Mouse (Mus musculus) spleen, postnatal 36 days (tissue): Measurements from ENCODE around the gene Dab2.

Experiments used
- DNase-seq, 2 experiments: peaks; one replicate each; pipeline ENCODE4 v3.0.0; 2022; ENCODE audit warnings: low spot score in 2 of 2, mixed read lengths in 1 of 2

Dab2 gene

GRCm38 (mm10) chr15:6325443-6325842 lies 25.9 kb downstream of the Dab2 start:
- no peak for DNase-seq

- DNase-seq = no peak
Measured at GRCm38 (mm10) chr15:6326011-6326410, 26.4 kb downstream of the Dab2 start.

DNA sequence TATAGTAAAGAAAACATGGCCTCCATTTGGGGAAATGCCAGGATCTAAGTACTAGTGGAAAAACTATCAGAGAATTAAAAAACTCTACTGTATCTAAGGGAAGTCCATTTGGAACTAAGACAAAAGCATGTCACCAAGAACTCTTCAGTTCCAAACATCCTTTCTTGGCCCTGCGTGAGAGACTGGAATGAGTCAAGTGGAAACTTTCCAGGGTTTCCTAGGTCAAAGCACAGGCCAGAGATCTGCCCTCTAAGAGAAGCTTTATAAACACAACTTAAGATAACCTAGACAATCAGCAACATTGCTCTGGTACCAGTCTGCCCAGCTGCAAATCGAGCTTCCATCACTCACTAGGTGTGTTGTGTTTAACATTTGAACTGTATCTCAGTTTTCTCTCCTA lies 31.8 kb downstream of the Dab2 start:
- DNase-seq = no peak

DNA sequence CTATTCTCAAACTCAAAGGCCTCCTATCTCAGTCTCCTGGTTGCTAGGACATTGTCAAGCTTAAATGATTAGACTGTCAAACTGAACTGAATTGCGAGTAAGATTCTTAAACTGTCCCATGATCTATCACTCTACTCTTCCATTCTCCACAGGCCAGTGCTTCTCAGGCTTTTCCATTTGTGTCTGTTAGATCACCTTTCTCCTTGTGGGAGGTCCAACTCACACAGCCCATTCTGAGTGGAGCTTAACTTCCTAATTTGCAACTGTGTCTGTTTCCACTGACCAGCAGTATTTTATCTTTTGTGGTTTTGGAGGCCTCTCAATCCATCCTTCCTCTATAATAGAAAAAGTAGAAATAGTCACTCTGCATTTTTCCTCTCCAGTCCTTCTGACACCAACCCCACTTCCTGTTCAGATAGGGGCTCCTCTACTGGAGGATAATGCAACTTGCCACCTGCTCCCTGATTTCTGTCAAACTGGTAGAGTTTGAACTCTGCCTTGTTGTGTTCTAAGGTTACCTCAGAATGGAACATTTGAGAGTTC lies 35.1 kb downstream of the Dab2 start:
- DNase-seq = no peak

DNA sequence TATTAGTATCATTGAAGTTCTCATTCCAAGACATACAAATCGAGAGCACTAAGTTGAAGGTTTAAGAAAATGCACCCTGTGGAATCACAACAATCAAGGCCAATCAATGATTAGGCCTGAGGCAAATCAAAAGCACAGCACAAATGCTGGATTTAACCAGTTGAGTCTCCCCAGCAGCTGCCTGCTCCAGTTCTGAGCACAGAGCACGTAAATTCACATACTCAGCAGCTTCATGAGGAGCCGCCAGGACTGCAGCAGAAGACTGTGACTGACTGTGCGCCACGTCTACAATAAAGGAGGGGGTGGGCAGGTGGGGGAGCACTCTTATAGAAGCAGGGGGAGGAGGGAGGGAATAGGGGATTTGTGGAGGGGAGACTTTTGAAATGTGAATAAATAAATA lies 40.2 kb downstream of the Dab2 start:
- no peak for DNase-seq

GRCm38 (mm10) chr15:6340347-6340746 lies 40.8 kb downstream of the Dab2 start:
- DNase-seq = peak in 1 of 2 experiments; percentile 7

GRCm38 (mm10) chr15:6341427-6341826 lies 41.8 kb downstream of the Dab2 start:
- peak; percentile 4 to 27 for DNase-seq

DNA sequence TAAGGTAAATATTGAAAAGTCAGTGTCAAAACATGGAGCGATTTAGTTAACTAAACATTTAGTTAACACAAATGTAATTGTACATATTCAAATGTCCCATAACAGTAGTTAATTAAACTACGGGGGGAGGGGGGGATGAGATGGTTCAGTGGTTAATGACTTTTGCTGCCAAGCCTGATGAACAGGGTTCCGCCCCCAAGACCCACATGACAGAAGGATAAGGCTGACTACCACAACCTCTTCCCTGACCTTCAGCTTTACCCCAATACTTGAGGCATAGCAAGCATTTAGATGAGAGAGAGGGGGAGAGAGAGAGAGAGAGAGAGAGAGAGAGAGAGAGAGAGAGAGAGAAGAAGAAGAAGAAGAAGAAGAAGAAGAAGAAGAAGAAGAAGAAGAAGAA lies 54.3 kb downstream of the Dab2 start:
- DNase-seq = no peak

DNA sequence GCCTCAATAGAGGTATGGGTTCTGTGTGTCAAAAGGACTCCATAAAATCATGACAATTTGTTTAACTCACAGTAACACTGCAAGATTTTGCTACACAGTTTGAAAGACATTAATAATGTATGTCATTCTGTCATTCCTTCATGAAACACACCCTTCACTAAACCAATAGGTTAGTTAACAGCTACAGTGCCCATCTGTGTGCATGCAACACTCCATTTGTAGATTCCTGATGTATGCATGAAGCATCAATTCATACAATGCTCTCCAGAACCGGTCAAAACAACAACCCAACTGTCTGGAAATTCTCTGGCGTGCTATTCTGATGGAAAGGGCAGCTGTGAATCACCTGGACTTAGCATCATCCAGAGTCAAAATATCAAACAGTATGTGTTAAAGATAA lies 60.3 kb downstream of the Dab2 start:
- no peak for DNase-seq

GRCm38 (mm10) chr15:6369974-6370373 lies 70.4 kb downstream of the Dab2 start:
- no peak for DNase-seq

- no peak for DNase-seq
Measured at GRCm38 (mm10) chr15:6371486-6371885, 71.9 kb downstream of the Dab2 start.

DNA sequence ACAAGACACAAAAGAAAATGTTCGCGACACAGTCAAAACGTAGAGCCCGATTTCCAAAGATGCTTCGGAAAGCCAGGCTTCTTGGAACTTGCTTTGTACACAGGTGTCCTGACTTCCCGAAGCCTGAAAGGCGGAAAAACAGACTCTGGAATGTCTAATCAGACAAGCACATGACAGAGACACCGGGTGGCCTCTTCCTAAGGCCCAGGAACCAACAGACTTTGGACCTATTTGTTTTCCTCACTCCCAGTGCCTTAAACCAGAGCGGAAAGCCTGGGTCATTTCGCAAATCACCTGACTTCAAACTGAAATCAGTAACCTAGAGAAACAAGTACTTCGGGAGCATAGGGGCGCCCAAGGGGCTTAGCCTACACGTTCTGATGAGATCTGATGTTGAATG lies 75.4 kb downstream of the Dab2 start:
- DNase-seq = no peak

DNA sequence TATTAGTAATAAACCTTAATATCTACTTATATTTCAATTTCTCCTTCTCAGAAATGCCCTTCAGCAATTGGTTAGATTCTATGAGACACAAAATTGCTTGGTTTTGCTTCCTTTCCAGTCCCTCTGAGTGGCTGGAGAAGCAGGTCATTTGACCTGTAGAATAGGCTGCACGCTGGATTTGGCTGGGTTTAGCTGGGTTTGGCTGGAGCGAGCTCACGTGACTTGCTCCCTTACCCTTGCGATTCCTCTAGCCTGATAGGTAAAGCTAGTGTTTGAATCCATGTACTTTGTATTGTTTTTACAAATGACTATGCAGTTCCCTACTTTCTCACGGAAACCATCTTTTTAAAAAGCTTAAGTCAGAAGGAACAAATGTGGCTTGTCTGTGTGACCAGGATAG lies 76.4 kb downstream of the Dab2 start:
- DNase-seq = no peak

GRCm38 (mm10) chr15:6376785-6377184 lies 77.2 kb downstream of the Dab2 start:
- no peak for DNase-seq

DNA sequence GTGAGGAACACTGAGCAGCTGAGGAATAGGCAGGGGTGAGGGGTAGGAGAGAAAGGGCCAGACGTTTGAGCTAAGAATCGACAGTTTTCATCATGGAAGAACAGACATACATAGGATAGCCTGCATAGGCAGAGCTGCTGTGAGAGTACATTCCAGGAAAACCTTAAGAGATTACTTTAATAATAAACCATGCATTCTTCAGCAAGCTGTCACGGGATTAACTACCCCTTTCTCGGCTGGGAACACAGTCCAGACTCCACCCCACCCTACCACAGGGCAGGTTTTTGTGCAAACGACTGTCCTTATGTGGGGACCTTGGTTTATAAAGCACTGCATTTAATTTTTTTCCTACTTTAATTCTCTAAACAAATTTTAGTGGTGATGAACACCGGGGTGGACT lies 84.4 kb downstream of the Dab2 start:
- no peak for DNase-seq

DNA sequence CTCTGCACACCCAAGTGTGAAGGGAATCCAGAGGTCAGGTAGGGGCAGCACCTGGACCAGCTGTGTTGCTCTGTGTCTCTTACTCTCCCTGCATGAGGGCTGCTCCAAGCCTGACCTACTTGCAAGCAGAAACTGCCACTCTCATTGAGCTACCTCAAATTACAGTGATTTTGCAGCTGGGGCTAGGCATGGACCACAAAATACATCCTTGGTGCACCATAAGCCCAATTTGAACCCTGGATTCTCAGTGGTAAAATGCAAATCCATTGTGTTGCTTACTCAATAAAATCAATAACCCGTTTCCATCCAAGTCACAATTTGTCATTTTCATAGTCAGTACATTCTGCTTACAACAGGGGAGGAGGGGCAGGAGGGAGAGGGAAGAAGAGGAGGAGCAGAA lies 85.7 kb downstream of the Dab2 start:
- no peak for DNase-seq

- DNase-seq = peak; percentile 22 to 24
Measured at GRCm38 (mm10) chr15:6386159-6386951, 86.8 kb downstream of the Dab2 start.

DNA sequence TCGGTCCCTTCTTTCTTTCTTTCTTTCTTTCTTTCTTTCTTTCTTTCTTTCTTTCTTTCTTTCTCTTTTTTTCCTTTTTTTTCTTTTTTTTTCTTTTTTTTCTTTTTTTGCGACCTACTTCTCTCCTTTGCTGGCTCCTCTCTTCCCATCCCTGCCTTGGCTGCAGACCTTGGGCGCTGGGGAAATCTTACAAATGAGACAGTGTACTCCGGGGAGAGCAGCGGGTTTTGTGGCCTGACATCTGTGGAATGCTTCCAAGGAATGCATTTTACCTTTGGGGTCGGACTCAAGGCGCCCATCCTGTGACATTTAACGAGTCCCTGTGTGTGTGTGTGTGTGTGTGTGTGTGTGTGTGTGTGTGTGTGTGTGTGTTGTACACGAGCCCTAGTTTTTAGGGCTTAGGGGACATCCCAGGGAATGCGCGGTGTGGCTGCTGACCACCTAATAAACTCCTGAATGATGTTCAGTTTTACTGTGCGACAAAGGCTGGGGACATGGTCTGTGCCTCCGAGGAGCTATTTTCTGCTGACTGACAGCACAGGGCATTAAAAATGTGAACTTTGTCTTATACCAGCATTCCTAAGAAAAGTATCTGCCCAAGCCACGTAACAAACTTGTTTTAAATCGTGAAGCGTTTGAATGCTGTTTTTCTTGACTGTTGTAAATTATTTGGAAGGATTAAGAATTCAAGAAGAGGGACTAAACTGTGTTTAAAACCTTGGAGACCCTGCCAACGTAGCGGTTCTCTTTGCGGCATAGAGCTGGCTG lies 87.6 kb downstream of the Dab2 start:
- no peak for DNase-seq

GRCm38 (mm10) chr15:6387729-6388070 lies 88.1 kb downstream of the Dab2 start:
- DNase-seq = no peak

- DNase-seq = no peak
Measured at GRCm38 (mm10) chr15:6388146-6388545, 88.6 kb downstream of the Dab2 start.

GRCm38 (mm10) chr15:6388631-6389030 lies 89.0 kb downstream of the Dab2 start:
- no peak for DNase-seq

DNA sequence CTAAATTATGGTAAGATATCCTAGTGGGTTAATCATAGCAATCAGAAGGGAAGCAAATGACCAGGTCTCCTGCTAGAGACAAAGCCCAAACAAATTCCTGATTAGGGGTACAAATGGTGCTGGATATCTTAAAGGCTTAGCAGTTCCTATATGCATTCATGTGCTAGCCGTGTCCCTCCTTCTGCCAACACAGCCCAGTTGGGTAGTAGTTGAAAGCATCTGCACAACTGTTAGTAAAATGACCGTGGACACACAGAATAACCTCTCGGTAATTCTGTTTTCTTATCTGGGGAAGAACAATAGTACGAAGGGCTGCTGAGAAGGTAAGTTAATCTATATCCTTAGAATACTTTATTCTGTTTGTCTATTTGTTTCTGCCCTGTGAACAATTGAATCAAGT lies 90.5 kb downstream of the Dab2 start:
- no peak for DNase-seq

GRCm38 (mm10) chr15:6390657-6391056 lies 91.1 kb downstream of the Dab2 start:
- DNase-seq = peak; percentile 3 to 7
